Mouse (Mus musculus): Measurements from ENCODE around the gene Foxn3.

GRCm38 (mm10) chr12:99229973-99230782, 333.2 kb downstream of the Foxn3 start:
- no peak for TF ChIP-seq CTCF (IDR thresholded peaks at IDR 0.05)
- no peak for TF ChIP-seq EP300 (IDR thresholded peaks at IDR 0.05)
